Mouse (Mus musculus): ENCODE results near the gene Rln3. TPM values are rescaled to one million over a fixed set of nuclear protein-coding genes. Genes with fewer than 3 reads are reported as not detected.

Gene Rln3
- polyA plus RNA-seq, 1 experiment from 2014 or later, result 1.6 TPM

DNA sequence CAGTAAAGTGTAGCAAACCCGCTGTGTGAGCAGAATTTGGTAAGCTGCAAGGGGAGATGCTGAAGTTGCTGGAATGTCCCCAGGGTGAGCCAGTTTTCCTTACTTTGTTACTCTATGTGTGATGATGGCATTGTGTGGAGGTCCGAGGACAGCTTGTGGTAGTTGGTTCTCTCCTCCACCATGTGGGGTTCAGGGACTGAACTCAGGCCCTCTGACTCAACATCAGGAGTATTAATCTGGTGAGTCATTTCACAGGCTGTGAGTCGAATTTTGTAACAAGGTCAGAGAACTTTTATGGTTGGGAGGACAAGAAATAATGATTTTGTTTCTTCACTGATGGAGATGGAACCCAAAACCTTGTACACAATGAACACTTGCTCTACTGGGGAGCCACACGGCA, 12.0 kb downstream of the Rln3 start:
- ATAC-seq (ENCODE audit: low FRiP score) (no peak), DNase-seq (ENCODE audit: low spot score) (no peak)
- whole genome bisulfite sequencing, result 76% methylated on average over 4 of the region's 4 CpGs
- Histone ChIP-seq H3K27ac (no peak overlapping the region), H3K9me3 (ENCODE audit: control insufficient read depth, low read length) (no peaks in the 10 kb centered on the region), H3K9ac (no peak overlapping the region), H3K27me3 (ENCODE audit: control insufficient read depth, insufficient read depth, low read length) (peaks cover 4% of the 10 kb centered on the region), H3K4me3 (replicated peaks; ENCODE audit: low read length) (no peak overlapping the region), H3K4me2 (replicated peaks) (no peak overlapping the region), H3K4me1 (replicated peaks; ENCODE audit: control insufficient read depth, insufficient read depth, low read length) (no peaks in the 10 kb centered on the region), H3K36me3 (replicated peaks; ENCODE audit: control insufficient read depth, insufficient read depth) (no peaks in the 10 kb centered on the region)

DNA sequence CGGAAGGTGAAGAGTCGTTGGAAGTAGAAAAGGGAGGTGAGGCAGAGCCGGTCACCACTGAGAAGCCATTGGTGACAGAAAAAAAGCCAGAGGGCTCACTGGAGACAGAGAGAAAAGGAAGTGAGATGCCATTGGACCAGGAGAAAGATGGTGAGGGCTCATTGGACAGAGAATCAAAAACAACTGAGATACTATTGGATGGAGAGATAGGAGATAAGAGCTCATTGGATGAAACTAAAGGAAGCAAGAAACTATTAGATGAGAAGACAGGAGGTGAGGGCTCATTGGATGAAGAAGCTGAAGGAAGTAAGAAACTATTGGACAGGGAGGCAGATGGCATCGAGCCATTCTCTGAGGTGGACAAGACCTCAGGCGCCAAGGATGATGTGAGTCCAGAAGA, 15.5 kb downstream of the Rln3 start:
- no peaks in the 10 kb centered on the region for H3K4me1 ChIP-seq (replicated peaks; ENCODE audit: control insufficient read depth, insufficient read depth, low read length)
- no peak overlapping the region for H3K27ac ChIP-seq
- no peaks in the 10 kb centered on the region for H3K9me3 ChIP-seq (ENCODE audit: control insufficient read depth, low read length)
- no peak overlapping the region for H3K9ac ChIP-seq
- peaks cover 25% of the 10 kb centered on the region for H3K27me3 ChIP-seq (ENCODE audit: control insufficient read depth, insufficient read depth, low read length)
- DNase-seq (ENCODE audit: low spot score) (no peak), ATAC-seq (ENCODE audit: low FRiP score) (no peak)
- no peak overlapping the region for H3K4me2 ChIP-seq (replicated peaks)
- H3K4me3 ChIP-seq (replicated peaks; ENCODE audit: low read length), result no peak overlapping the region
- 90% methylated on average over 5 of the region's 5 CpGs for WGBS
- H3K36me3 ChIP-seq (replicated peaks; ENCODE audit: control insufficient read depth, insufficient read depth), result no peaks in the 10 kb centered on the region

DNA sequence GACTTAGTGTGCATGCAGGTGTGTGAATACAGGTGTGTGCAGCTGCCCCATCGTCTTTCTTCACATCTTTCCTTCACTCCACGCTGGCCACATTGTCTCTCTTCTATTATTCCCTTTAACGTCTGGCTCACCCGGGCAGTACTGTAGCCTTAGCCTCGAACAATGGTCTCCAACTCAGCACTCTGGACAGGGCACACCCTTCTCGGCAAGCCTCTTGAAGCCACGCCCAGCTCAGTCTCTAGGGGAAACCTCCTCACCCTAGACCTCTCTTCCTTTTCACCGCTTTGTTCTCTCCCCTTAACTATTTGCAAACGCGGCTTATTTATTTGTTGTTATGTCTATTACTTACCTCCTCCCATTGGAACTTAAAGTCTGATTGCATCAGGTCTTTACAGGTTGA, 17.4 kb downstream of the Rln3 start:
- no peaks in the 10 kb centered on the region for H3K9me3 ChIP-seq (ENCODE audit: control insufficient read depth, low read length)
- no peak overlapping the region for H3K9ac ChIP-seq
- H3K27ac ChIP-seq, result no peak overlapping the region
- H3K27me3 ChIP-seq (ENCODE audit: control insufficient read depth, insufficient read depth, low read length), result peaks cover 29% of the 10 kb centered on the region
- H3K36me3 ChIP-seq (replicated peaks; ENCODE audit: control insufficient read depth, insufficient read depth), result no peaks in the 10 kb centered on the region
- H3K4me2 ChIP-seq (replicated peaks), result 0 out of 2 replicates have a peak overlapping the region, but pooled peaks have one; percentile 59
- ATAC-seq (ENCODE audit: low FRiP score), result no peak
- H3K4me3 ChIP-seq (replicated peaks; ENCODE audit: low read length), result no peak overlapping the region
- 13% methylated on average over 10 of the region's 10 CpGs for WGBS
- H3K4me1 ChIP-seq (replicated peaks; ENCODE audit: control insufficient read depth, insufficient read depth, low read length), result no peaks in the 10 kb centered on the region
- DNase-seq (ENCODE audit: low spot score), result no peak

- no peak overlapping the region for H3K27ac ChIP-seq
- peak overlapping the region; percentile 32 for H3K4me3 ChIP-seq (replicated peaks; ENCODE audit: low read length)
- no peaks in the 10 kb centered on the region for H3K36me3 ChIP-seq (replicated peaks; ENCODE audit: control insufficient read depth, insufficient read depth)
- 1% methylated on average over 41 of the region's 41 CpGs for WGBS
- peak overlapping the region; percentile 49 for H3K9ac ChIP-seq
- DNase-seq (ENCODE audit: low spot score), result peak; percentile 38
- no peaks in the 10 kb centered on the region for H3K9me3 ChIP-seq (ENCODE audit: control insufficient read depth, low read length)
- peaks cover 37% of the 10 kb centered on the region for H3K27me3 ChIP-seq (ENCODE audit: control insufficient read depth, insufficient read depth, low read length)
- peak; percentile 76 for ATAC-seq (ENCODE audit: low FRiP score)
- no peaks in the 10 kb centered on the region for H3K4me1 ChIP-seq (replicated peaks; ENCODE audit: control insufficient read depth, insufficient read depth, low read length)
- H3K4me2 ChIP-seq (replicated peaks), result peak overlapping the region; percentile 59
Measured at GRCm38 (mm10) chr8:84025863-84026262, 18.9 kb downstream of the Rln3 start.

DNA sequence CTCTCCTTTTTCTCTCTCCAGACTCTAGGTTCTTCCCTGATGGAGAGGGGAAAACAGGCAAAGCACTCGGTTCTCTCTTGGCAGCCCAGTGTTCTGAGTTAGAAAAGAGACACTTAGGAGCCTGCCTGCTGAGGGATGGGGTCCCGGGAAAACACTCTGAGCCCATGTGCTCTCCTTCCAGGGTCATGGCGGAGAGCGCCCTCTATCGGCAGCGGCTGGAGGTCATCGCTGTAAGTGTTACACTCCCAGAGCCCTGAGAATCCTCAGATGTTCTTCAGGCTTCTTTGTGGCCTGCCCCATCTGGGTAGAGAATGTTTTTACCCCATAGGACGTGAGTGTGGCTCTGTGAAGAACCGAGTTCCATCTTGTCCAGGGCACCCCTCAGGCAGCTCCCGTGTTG, 20.6 kb downstream of the Rln3 start:
- no peaks in the 10 kb centered on the region for H3K9me3 ChIP-seq (ENCODE audit: control insufficient read depth, low read length)
- WGBS, result 12% methylated on average over 10 of the region's 10 CpGs
- no peaks in the 10 kb centered on the region for H3K36me3 ChIP-seq (replicated peaks; ENCODE audit: control insufficient read depth, insufficient read depth)
- H3K4me2 ChIP-seq (replicated peaks), result no peak overlapping the region
- H3K4me1 ChIP-seq (replicated peaks; ENCODE audit: control insufficient read depth, insufficient read depth, low read length), result no peaks in the 10 kb centered on the region
- peak; percentile 56 for DNase-seq (ENCODE audit: low spot score)
- ATAC-seq (ENCODE audit: low FRiP score), result no peak
- no peak overlapping the region for H3K4me3 ChIP-seq (replicated peaks; ENCODE audit: low read length)
- no peak overlapping the region for H3K27ac ChIP-seq
- H3K27me3 ChIP-seq (ENCODE audit: control insufficient read depth, insufficient read depth, low read length), result peaks cover 38% of the 10 kb centered on the region
- no peak overlapping the region for H3K9ac ChIP-seq

DNA sequence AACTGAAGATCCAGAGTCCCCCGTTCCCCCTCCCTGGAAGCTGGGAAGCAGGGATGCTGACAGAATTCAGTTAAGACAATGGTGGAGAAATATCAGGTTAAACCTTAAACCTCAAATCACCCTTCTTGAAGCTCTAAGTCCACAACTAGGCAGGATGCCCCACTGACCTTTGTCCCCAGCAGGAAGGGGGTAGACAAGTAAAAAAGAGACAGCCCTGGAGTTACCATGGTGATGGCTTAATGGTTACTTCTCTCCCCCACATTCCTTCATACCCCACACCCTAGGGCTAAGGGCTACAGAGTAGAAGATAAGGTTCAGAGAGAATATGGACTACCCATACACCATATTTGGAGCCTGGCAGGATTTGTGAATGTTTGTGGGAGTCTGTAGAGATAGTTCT, 21.2 kb downstream of the Rln3 start:
- Histone ChIP-seq H3K4me1 (replicated peaks; ENCODE audit: control insufficient read depth, insufficient read depth, low read length) (no peaks in the 10 kb centered on the region), H3K4me3 (replicated peaks; ENCODE audit: low read length) (no peak overlapping the region), H3K36me3 (replicated peaks; ENCODE audit: control insufficient read depth, insufficient read depth) (no peaks in the 10 kb centered on the region), H3K27me3 (ENCODE audit: control insufficient read depth, insufficient read depth, low read length) (peaks cover 38% of the 10 kb centered on the region), H3K9me3 (ENCODE audit: control insufficient read depth, low read length) (no peaks in the 10 kb centered on the region), H3K9ac (no peak overlapping the region), H3K27ac (no peak overlapping the region), H3K4me2 (replicated peaks) (no peak overlapping the region)
- WGBS, result 58% methylated on average over 1 of the region's 1 CpGs
- ATAC-seq (ENCODE audit: low FRiP score) (no peak), DNase-seq (ENCODE audit: low spot score) (no peak)

GRCm38 (mm10) chr8:84023085-84023484, 21.7 kb downstream of the Rln3 start:
- Histone ChIP-seq H3K27ac (no peak overlapping the region), H3K4me2 (replicated peaks) (no peak overlapping the region), H3K36me3 (replicated peaks; ENCODE audit: control insufficient read depth, insufficient read depth) (no peaks in the 10 kb centered on the region), H3K4me3 (replicated peaks; ENCODE audit: low read length) (no peak overlapping the region), H3K9ac (no peak overlapping the region), H3K4me1 (replicated peaks; ENCODE audit: control insufficient read depth, insufficient read depth, low read length) (no peaks in the 10 kb centered on the region), H3K27me3 (ENCODE audit: control insufficient read depth, insufficient read depth, low read length) (peaks cover 33% of the 10 kb centered on the region), H3K9me3 (ENCODE audit: control insufficient read depth, low read length) (no peaks in the 10 kb centered on the region)
- DNase-seq (ENCODE audit: low spot score) (no peak), ATAC-seq (ENCODE audit: low FRiP score) (no peak)
- WGBS, result 65% methylated on average over 5 of the region's 5 CpGs

- H3K36me3 ChIP-seq (replicated peaks; ENCODE audit: control insufficient read depth, insufficient read depth), result no peaks in the 10 kb centered on the region
- WGBS, result 47% methylated on average over 12 of the region's 12 CpGs
- no peak overlapping the region for H3K9ac ChIP-seq
- ATAC-seq (ENCODE audit: low FRiP score), result no peak
- H3K4me2 ChIP-seq (replicated peaks), result no peak overlapping the region
- no peaks in the 10 kb centered on the region for H3K4me1 ChIP-seq (replicated peaks; ENCODE audit: control insufficient read depth, insufficient read depth, low read length)
- no peak for DNase-seq (ENCODE audit: low spot score)
- no peak overlapping the region for H3K27ac ChIP-seq
- peaks cover 22% of the 10 kb centered on the region for H3K27me3 ChIP-seq (ENCODE audit: control insufficient read depth, insufficient read depth, low read length)
- H3K4me3 ChIP-seq (replicated peaks; ENCODE audit: low read length), result no peak overlapping the region
- H3K9me3 ChIP-seq (ENCODE audit: control insufficient read depth, low read length), result no peaks in the 10 kb centered on the region
Measured at GRCm38 (mm10) chr8:84021569-84021968, 23.2 kb downstream of the Rln3 start.

DNA sequence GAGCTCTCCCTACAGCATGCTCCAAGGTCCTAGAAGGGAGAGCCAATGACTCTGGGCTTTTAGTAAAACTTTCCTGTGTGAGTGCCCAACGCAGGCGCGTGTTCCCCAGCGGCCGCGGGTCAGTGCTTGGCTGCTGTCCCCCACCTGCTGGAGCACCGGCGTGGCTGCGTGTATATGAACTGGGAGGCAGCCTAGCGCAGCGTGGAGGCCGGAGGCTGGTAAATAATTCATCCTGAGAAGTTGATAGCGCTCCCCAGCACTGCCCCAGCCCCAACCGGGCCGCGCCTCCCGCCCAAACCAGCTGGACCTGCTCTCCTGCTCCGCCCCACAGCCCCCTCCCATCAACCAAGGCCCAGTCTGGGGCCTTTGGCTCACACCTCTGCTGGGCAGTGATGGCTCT, 23.7 kb downstream of the Rln3 start, which contains the start of gene Palm3:
Gene Palm3 (plus strand): TSS at position 376 of the 400 bp plus-strand sequence.
- DNase-seq (ENCODE audit: low spot score) (no peak), ATAC-seq (ENCODE audit: low FRiP score) (no peak)
- WGBS, result 4% methylated on average over 18 of the region's 18 CpGs
- Histone ChIP-seq H3K36me3 (replicated peaks; ENCODE audit: control insufficient read depth, insufficient read depth) (no peaks in the 10 kb centered on the region), H3K27ac (no peak within 1 kb of the TSS), H3K4me1 (replicated peaks; ENCODE audit: control insufficient read depth, insufficient read depth, low read length) (no peaks in the 10 kb centered on the region), H3K4me2 (replicated peaks) (no peak within 1 kb of the TSS), H3K27me3 (ENCODE audit: control insufficient read depth, insufficient read depth, low read length) (peaks cover 19% of the 10 kb centered on the region), H3K4me3 (replicated peaks; ENCODE audit: low read length) (no peak within 1 kb of the TSS), H3K9me3 (ENCODE audit: control insufficient read depth, low read length) (no peaks in the 10 kb centered on the region), H3K9ac (no peak within 1 kb of the TSS)

DNA sequence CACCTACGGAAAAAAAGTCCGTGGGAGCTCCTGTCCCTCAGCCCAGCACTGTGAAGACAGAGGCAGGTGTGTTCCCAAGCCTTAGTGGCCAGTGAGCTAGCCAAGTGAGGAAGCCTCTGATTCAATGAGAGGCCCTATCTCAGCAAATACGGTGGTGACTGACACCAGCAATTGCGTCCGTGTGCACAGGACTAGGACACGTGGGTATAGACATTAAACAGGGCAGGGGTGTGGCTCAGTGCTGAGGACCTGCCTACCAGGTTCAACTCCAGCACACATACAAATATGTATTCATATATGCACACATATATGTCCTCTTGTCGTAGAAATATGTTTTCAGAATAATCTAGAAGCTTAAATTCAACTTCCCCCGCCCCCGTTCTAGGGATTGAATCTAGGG, 25.1 kb downstream of the Rln3 start:
- ATAC-seq (ENCODE audit: low FRiP score), result no peak
- WGBS, result 89% methylated on average over 9 of the region's 9 CpGs

More for the DNA sequence above, 25.1 kb downstream of the Rln3 start:
- no peak for DNase-seq (ENCODE audit: low spot score)
- Histone ChIP-seq H3K27me3 (ENCODE audit: control insufficient read depth, insufficient read depth, low read length) (peaks cover 13% of the 10 kb centered on the region), H3K4me2 (replicated peaks) (no peak overlapping the region), H3K4me1 (replicated peaks; ENCODE audit: control insufficient read depth, insufficient read depth, low read length) (no peaks in the 10 kb centered on the region), H3K4me3 (replicated peaks; ENCODE audit: low read length) (no peak overlapping the region), H3K9me3 (ENCODE audit: control insufficient read depth, low read length) (no peaks in the 10 kb centered on the region), H3K27ac (no peak overlapping the region), H3K36me3 (replicated peaks; ENCODE audit: control insufficient read depth, insufficient read depth) (no peaks in the 10 kb centered on the region), H3K9ac (no peak overlapping the region)

Measured in hindbrain, embryonic 14.5 days (tissue).